Mouse (Mus musculus) cerebellum, adult 9-10 months (tissue): ENCODE data around the gene Prok2.

Experiments
- DNase-seq: peaks from one replicate; pipeline ENCODE4 v3.0.0; 2022

Prok2 gene

DNA sequence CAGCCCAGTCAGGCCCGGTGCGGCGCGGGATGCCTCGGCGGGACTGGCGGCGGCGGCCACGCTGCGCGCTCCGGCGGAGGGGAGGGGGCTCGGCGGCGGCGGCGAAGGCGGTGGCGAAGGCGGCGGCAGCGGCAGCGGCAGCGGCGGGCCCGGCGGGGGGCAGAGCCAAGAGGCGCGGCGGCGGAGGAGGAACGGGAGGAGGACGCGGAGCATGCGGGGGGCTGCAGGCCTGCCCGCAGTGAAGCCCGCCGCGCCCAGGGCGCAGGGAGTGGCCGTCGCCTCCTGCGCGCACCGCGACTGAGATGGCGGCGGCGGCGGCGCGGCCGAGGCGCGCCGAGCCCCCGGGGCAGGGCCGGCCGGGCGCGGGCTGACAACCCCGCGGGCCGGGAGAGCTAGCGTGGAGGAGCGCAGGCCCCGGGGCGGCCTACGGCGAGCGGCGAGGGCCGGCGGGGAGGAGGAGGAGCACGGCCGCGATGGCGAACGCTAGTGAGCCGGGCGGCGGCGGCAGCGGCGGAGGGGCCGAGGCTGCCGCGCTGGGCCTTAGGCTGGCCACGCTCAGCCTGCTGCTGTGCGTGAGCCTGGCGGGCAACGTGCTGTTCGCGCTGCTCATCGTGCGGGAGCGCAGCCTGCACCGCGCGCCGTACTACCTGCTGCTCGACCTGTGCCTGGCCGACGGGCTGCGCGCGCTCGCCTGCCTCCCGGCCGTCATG is 33.8 kb downstream of the Prok2 start, which contains the start of gene Gpr27:
Gene Gpr27 (plus strand): TSS at position 474 of the 710 bp plus-strand sequence.
- DNase-seq: peak; percentile 54

DNA sequence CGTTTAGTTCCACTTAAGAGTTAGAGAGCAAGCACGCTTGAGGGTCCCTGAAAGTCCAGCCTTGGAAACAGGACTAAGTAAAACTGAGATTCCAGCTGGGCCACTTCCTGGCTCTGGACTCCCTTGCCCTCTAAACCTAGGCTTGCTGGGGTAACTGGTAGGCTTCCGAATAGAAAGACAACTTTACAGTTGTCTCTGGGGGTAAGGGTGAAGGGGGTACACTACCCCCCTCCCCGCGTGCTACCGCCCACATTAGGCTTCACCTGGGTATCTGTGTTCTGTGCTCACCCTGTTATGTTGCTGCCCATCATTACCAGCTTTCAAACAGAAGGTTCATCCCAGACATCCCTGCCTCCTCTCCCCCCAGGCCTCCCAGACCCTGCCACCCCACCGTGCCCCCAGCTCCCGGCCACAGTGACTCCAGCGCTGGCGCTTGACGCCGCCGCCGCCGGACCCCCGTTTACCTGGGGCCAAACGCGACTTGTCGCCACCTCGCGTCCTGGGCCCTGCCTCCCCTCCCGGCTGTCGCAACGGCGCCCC is 34.5 kb downstream of the Prok2 start:
- no peak for DNase-seq

DNA sequence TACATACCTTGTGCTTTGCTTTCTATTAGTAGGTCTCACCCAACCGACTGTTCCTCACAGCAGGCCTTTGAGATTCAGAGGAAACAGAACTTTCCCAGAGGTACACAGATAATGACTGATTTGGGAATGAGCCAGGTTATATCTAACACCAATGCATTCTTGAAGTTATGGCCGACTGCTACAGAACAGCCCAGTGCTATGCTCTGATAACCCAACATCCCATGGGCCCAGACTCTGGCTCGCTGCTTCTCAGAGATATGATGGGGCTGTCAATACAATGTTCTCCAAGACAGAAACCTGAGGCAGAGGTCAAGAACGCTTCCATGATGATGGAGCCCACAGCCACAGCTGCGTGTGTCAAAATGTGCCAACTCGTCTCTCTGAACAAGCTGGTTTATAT is 37.7 kb downstream of the Prok2 start:
- DNase-seq: no peak

DNA sequence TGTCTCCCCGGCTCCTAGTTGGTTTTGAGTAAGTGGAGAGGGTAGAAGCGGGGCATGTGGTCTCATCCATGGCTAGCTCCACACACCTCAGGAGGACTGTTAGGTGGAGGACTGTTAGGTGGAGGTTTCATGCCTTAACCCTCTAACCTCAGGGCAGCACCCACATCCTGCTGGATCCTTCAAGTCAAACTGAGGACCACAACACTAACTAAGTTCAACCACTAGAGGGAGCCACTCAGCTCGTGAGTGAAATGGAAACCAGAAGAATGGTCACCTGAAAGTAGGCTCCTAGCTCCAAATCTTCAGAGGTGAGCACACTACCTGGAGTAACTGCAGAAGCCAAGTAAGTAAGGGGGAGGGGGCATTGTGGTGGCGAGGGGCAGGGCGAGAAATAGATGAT is 41.3 kb downstream of the Prok2 start:
- no peak for DNase-seq

DNA sequence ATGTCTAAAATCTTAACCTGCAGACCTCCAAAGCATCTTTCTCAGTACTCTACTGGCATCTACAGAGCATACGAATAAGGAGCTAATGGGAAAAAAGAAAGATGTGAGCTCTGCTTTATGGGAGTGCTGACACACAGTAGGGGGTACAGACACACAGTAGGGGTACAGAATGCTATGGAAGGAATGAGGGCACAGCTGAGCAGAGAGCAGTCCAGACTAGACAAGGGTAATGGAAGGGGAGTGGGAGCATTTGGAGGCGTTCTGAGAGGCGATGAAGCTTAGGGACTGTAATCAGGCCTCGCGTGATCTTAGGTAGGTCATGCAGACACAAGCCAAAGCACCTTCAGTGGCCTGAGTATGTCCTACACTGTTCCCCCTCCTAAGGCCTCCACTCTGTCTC is 42.2 kb downstream of the Prok2 start:
- no peak for DNase-seq

DNA sequence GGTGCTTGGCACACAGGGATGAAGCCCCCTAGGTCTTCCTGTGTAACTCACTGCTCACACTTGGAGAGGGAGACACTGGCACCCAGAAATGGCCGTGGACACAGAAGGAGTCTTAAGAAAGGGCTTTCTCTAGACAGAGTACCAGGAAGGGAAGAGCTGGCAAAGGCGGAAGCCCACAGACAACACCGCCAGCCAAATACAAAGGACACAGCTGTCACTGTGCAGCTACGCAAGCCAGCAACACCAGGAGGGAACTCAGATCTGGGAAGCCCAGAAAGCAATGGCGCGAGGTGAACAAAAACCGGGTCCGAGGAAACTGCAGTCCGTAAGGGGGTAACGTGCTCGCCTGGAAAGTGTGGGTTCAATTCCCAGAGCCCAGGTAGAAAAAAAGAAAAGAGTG is 48.1 kb downstream of the Prok2 start:
- no peak for DNase-seq

DNA sequence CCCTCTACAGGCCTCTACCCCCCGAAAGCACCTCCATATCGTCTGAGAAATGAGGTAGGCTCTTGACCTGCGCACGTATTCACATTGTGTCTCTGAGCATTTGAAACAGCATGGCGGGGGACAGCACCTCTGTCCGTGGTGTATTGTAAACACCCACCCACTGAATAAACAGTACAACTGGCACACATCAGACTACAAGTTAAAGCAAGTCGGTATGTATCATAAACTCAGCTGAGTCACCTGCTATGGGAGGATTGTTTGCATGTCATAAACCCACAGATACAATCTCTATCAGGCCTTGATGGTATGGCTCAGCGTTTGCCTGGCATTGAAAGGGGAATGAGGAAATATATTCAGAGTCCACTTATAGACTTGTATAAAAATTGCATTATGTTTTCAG is 48.9 kb downstream of the Prok2 start:
- DNase-seq: no peak

DNA sequence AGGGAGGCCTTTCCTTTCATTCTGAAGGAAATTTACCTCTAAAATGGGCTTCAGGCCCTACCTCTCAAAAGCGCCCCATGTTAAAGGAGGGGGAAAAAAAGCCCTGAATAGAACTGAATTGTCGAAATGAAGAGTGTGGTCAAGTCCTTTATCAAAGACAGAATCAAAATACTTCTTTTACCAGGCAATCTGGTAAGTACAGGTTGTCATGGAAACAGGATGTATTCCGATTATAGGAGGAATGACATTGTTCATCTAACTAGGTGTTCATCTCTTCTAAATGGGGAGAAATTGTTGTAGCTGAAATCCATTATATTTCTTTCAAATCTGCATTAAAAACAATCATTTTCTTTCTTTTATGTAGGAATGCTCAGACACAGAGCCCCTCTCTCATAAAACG is 51.7 kb downstream of the Prok2 start:
- DNase-seq: no peak

DNA sequence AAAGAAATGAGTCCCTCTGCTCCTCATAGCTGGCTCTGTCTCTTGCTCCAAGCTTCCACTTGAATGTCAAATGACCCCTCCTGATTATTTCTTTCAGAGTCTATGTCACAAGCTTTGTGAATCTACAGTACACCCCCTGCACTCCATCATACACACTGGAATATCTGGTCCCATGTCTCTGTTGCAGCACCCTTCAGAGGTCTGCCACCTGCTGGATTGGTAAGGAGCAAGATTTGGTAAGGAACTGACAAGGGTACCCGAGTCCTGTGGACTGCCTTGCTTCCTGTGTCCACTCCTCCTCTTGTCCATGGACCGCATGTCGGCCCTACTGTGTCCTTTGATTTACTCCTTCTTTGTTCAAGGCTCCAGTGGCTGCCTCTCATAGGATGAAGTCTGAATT is 54.4 kb downstream of the Prok2 start:
- DNase-seq: no peak

DNA sequence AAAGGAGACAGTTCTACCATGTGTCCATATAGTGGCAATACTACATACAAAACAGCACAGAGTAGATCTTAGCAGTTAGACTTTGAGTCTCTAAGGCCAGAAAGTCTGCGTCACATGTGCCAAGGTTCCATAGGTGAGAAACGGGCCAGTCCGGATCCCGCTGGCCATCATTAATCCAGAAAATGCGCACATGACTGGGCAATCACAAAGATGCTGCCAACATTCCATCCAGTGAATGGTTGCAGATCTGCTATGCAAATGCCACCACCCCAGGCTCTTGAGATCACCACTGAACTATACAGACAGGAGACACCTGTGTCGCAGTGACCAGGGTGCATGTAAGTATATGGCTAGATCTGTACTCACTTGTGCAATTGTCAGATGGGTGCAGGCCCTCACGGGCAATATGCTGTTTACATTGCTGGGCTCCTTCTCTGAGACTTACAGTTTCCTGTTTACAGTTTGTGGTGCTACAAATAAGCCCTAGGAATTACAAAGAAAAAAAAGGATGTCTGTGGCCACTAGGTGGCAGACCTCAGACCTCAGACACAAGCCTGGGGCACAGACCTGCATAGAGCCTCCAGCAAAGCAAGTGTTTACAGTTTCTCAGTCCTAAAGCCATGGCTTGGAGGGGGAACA is 55.6 kb downstream of the Prok2 start:
- DNase-seq: peak; percentile 82

DNA sequence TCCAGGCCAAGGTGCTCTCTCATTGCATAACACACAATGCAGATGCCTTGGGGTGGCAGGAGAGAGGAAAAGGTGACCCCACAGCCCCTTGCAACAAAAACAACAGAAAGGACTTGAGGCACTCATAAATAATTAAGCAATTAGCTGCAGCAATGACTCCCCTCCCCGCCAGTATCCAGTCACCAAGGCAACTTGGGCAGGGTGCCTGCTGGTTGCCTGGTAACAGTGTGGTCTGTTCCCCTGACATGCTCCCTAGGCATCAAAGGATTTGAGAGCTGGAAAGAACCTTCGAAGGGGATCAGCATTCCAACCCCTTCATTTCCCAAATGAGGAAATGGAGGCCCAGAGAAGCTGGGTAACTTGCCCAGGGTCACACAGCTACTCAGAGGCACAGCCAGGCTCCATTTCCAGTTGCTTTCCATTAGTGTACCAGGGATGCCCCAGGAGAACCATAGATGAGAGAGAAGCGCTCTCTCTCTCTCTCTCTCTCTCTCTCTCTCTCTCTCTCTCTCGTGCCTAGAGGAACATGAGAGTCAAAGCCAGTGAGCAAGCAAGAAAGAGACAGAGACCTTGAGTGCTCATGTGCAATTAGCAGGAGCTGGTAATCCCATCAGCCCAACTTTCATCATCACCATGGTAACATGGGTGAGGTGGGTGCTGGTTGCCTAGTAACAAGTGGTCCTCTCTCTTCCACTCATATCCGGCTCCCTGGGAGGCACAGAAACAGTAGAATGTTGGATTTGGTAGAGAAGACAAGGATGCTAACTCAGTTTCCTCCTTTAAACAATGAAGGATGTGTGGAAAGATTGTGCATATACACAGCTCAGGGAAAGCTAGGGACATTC is 56.5 kb downstream of the Prok2 start:
- DNase-seq: peak; percentile 47

DNA sequence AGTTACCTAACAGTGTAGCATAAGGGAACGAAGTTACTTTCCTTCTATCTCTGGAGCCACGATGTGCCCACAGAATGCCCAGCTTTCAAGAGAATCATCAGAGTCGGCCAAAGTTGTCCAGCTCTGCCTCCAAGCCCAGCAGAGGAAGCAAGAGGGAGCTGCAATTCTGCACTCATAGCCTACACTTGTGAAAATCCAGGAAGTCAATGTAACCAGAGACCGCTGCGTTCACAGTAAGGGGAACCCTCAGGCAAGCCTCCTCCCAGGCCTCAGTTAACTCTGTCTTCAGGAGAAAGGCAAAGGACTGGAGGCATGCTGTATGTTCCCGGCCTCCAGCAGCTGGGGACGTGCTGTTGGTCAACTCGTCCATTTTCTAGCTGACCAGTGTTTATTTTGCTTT is 58.9 kb downstream of the Prok2 start:
- no peak for DNase-seq

DNA sequence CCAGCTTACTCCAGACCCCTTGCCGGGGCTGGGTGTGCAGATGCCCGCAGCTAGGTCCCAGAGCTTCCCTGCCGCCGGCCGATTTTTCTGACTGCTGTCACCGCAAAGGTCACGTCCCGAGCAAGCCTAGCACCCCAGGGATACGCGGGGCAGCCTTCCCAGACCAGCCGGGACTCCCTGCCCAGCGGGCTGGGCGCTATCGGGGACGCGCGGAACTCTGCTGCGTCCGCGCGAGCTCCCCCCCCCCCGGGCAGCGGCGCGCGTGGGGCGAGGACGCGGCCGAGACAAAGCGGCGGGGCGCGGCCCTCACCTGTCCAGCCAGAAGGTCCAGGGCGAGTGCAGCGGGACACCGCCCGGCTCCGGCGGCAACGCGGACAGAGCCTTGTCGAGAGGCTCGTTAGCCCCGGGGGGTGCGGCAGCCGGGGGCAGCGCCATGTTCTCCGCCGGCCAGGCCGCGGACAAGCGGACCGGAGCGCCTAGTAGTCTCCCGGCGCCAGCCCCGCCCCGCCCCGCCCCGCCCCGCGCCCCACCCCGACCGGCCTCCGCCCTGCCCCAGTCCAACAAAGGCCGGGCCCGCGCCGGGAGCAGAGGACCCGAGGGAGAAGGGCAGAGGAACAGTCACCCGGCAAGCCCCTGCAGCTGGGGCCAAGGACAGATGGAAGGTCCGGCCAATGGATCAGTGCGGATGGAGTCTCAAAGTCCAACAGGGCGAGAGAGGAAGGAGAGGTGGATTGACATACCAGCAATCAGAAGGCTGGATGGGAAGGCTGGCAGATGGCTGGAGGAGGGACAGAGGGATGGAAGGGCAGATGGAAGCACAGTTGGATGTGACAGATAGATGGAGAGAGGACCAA is 59.6 kb downstream of the Prok2 start, which contains the start of the genes Eif4e3 and Gm20696:
Gene Eif4e3 (minus strand): TSS at position 454 of the 854 bp plus-strand sequence.
Gene Gm20696 (minus strand): TSS at position 480 of the 854 bp plus-strand sequence.
- DNase-seq: peak; percentile 95

DNA sequence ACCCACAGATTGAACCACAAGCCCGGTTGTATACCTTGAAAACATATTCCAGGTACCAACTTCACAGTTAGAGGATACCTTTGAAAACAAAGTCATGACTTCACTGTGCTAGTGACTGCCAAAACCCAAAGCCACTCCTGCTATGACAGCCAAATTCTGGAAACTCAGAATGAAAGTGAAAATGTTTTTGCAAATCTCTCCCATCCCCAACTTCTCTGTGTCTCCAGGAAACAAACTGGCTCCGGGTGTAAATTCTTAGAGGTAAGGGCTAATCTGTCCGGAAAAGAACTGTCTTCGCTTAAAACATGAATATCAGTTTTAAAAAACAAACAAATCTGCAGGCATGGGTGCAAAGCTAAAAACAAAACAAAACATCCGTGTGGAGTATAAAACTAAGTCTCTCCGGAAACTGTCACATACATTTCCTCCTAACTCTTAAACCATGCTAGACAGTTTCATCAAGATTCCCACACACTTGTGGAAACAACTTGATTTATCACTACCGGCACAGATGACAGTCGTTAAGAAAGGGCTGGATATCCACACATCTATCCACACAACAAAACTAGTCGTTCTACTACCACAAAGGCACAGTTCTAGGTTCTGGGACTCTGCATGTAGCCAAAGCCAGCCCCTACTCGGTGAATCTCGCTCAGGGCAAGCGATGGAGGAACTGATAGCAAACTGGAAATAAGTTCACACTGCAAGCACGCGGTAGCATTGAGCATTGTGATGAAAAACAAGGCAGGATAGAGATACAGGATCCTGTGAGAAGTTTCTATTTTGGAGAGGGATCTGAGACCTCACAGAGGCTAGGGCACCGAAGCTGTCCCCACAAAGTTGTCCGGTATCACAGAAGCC is 60.5 kb downstream of the Prok2 start:
- DNase-seq: peak; percentile 40

DNA sequence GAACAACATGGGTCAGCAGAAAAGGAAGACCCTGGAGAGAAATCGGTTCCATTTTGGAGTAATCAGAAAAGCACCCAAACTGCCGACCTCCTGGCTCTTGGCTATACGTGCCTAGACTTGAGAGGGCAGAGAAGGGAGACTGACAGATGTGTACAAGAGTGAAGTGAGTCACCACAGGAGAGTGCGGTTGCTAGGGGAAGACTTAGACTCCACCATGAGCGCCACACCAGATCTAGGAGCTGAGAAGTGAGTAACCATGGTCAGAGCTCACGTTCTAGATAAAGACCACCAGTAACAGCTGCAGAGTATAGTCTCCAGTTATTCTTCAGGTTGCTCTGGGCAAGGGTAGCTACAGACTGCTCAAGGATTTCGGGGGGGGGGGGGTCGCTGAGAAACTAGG is 63.0 kb downstream of the Prok2 start:
- no peak for DNase-seq
